Mouse (Mus musculus) adrenal gland, adult (tissue): Measurements from ENCODE around the gene Gm20683.
"Not testable (repeated sequence)": the region's sequence is repeated elsewhere in the genome, so short reads cannot be mapped to it uniquely, and the experiment has no call there.

ENCODE experiments used
- DNase-seq, 2 experiments: peaks; one replicate each; pipeline ENCODE4 v3.0.0; 2022 to 2023; ENCODE audit warnings: low spot score in 1 of 2; ENCODE audit not compliant: inconsistent age in 2 of 2

Gm20683 gene

GRCm38 (mm10) chr17:25828223-25828594 is 13.4 kb downstream of the Gm20683 start:
- DNase-seq, result peak in 1 of 2 experiments; percentile 45

GRCm38 (mm10) chr17:25827546-25828222 is 13.9 kb downstream of the Gm20683 start:
- DNase-seq, result peak in 1 of 2 experiments; percentile 25

DNA sequence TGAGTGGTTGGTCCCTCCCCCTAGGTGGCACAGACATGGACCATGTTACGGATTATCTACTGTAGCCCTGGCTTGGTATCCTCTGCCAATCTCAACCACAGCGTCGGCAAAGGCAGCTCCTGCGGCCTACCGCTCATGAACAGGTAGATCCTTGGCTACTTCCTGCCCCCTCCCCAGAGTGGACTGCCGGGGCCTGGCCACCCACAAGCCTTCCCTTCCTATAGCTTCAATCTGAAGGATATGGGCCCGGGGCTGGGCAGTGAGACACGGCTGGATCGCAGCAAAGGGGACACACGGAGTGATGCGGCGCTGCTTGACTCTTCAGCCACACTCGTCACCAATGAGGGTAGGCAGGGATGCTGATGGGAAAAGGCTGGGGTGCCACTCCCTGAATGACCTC is 14.6 kb downstream of the Gm20683 start:
- peak; percentile 21 to 33 for DNase-seq

DNA sequence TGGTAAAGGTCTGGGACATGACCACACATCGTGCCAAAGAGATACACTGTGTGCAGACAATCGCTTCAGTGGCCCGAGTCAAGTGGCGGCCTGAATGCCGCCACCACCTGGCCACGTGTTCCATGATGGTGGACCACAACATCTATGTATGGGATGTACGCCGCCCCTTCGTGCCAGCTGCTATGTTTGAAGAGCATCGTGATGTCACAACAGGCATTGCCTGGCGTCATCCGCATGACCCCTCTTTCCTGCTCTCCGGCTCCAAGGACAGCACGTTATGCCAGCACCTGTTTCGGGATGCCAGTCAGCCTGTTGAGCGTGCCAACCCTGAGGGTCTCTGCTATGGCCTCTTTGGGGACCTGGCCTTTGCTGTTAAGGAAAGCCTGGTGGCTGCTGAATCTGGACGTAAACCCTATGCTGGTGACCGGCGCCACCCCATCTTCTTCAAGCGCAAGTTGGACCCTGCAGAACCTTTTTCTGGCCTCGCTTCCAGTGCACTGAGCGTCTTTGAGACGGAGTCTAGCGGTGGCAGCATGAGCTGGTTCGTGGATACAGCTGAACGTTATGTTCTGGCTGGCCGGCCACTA is 15.5 kb downstream of the Gm20683 start:
- peak in 1 of 2 experiments; percentile 18 for DNase-seq

GRCm38 (mm10) chr17:25825311-25825710 is 16.3 kb downstream of the Gm20683 start:
- no peak for DNase-seq

- DNase-seq, result no peak
Measured at GRCm38 (mm10) chr17:25824362-25825142, 17.0 kb downstream of the Gm20683 start.

DNA sequence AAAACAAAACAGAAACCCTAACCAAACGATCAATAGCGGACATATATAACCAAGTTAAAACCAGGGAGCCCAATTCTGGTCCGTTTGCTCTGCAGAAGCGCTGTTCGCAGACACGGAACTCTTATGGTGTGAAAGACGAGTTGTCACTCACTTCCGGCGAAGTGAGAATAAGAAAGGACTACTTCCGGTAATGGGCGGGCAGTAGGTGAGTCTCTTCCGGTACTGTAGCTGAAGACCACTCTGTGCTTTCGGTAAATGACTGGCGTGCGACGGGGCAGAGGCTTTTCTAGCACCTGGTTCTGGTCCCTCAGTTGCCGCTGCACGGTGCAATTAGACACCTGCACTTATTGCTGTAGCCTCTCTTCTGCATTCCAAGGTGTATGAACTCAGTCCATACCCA is 18.1 kb downstream of the Gm20683 start, which contains the start of gene Wdr24:
TSS of gene Wdr24 (plus strand) at position 176 of the 400 bp plus-strand sequence.
- peak; percentile 82 to 94 for DNase-seq

GRCm38 (mm10) chr17:25818851-25819780 is 22.4 kb downstream of the Gm20683 start:
- no peak for DNase-seq

DNA sequence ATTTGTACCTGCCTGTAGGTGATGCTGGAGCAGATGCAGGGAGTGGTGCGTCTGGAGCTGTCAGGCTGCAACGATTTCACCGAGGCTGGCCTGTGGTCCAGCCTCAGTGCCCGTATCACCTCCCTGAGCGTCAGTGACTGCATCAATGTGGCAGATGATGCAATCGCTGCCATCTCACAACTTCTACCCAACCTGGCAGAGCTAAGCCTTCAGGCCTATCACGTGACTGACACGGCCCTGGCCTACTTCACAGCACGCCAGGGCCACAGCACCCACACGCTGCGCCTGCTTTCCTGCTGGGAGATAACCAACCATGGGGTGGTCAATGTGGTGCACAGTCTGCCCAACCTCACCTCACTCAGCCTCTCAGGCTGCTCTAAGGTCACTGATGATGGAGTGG is 23.9 kb downstream of the Gm20683 start:
- peak; percentile 53 to 85 for DNase-seq

DNA sequence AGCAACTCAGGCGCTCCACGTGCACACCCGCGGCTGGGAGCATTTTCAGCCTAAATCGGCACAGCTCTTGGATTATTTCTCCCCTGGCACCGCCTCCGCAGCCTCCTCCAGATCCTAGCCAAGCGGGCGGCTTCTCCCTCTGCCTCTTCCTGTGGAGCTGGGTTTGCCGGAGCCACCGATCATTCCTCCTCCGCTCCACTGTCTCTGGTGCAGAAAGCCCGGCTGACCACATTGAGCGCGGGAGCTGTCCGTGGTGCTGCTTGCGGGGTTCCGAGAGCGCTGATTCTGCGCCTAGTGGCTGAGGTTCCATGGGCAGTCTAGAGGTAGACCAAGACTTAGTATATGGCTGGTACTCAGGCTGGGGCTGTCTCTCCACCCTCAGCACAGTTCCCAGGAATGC is 28.1 kb downstream of the Gm20683 start:
- DNase-seq, result peak; percentile 84 to 94

GRCm38 (mm10) chr17:25810890-25811289 is 30.7 kb downstream of the Gm20683 start:
- no peak for DNase-seq

GRCm38 (mm10) chr17:25809606-25810340 is 31.8 kb downstream of the Gm20683 start:
- DNase-seq, result peak; percentile 44 to 64

DNA sequence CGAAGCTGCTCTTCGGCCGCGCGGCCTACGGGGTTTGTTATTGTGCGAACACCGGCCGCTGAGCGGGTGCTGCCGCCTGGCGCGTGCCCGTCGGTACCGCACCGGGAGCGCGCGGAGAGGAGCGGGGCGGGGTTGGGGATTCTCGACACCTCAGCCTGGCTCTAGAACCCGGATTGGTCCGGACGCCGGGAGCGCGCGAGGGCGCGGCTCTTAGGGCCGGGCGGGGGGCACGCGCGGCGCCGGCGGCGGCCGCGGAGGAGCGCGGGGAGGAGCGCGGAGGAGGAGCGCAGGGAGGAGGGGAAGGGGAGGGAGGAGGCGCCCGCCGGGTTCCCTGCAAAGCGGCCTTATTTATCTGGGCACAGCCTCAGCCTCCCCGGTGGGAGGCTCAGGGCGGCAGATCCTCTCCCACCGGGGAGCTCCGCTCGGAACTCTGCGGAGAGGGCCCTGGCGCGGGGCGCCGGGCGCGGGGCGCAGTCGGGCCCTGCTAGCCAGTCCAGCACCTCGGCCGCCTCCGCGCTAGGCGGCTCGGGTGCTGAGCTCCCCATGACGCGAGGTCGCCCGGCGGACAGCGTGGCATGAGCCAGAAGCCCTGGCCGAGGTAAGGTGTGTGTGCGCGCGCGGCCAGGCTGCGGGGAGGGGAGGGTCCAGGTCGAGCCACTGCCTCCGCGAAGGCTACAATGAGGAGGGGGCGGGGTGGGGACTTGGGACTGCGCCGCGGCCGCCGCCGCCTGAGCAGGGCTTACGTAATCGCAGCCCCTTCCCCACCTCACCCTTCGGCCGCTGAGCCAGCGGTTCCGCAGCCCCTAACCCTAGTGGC is 32.6 kb downstream of the Gm20683 start, which contains the start of gene Fbxl16:
TSS of gene Fbxl16 (plus strand) at position 297 of the 817 bp plus-strand sequence.
- peak; percentile 93 to 95 for DNase-seq

DNA sequence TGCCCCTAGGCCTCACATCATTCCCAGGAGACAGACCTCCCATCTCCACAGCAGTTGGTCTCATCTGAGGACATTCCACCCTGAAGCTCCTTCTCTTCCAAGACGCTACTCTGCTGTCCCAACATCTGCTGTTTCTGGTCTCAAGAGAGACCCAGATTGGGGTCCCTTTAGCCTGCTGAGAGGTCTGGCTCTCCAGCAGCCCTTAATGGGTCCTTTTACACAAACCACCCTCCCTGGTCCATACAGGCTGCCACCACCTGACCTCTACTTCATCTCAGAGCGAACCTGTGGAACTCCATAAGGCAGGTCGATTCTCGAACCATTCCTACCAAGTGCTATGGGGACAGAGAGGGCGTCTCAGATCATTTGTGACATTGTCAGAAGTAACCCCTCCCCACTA is 33.5 kb downstream of the Gm20683 start:
- no peak for DNase-seq

DNA sequence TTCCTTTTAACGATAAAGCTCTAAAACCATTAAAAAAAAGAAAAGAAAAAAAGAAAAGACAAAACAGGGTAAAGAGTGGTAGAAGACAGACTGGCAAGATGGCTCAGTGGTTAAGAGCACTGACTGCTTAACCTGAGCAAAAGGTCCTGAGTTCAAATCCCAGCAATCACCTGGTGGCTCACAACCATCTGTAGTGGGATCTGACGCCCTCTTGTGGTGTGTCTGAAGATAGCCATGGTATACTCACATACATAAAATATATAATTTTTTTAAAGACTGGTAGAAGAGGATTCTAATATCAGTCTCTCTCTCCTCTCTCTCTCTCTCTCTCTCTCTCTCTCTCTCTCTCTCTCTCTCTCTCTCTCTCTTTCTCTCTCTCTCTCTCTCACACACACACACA is 34.1 kb downstream of the Gm20683 start:
- DNase-seq, result not testable (repeated sequence)

DNA sequence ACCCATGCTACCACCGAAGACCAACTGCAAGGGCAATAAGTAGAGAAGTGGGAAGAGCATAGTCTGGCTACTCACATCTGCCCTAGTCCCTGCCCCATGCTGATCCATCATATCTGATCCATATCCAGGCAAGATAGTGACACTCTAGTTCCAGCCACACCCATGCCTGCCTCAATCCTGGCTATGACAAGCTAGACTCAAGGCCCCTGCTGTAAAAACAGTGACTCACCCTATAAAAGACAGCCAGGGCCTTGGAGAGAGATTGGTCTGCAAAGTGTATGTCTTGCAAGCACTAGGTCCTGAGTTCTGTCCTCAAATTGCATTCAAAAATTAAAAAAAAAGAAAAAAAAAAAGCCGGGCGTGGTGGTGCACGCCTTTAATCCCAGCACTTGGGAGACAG is 35.1 kb downstream of the Gm20683 start:
- peak; percentile 69 to 86 for DNase-seq

GRCm38 (mm10) chr17:25802825-25803517 is 38.6 kb downstream of the Gm20683 start:
- DNase-seq, result peak; percentile 87 to 93

- peak; percentile 70 to 91 for DNase-seq
Measured at GRCm38 (mm10) chr17:25801029-25801428, 40.5 kb downstream of the Gm20683 start.
